Mouse (Mus musculus): ENCODE measurements around the gene Wnt1. TPM values are rescaled to one million over a fixed set of nuclear protein-coding genes. Genes with fewer than 3 reads are reported as not detected.

Gene Wnt1
- total RNA-seq, 2 experiments from 2014 or later, result not detected

DNA sequence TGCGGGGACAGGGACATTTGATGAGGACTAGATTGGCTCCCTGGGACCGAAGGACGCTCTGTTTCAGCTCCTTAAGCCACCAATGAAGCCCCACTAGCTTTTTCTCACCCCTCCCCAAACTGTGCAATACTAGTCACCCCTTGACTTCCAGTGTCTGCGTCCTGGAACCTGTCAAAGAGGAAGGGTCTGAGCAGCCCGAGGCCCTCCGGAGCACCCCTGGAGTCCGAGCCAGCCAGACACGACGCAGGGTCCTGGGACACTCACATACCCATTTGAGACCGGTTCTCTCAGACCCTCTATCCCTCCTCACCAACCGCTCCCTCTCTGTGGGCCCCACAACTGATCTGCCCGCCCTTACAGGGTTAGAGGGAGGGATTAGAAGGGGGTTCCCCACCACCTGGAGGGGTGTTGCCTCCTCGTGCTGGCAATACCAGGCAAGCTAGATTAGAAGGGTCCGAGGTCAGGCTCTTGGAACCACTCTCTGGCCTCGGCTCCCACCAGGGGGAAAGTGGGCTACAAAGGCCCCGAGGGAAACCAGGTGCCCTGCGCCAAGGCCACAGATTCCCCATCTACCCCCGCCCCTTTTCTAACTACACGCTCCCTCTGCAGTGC is 12.5 kb upstream of the Wnt1 start:
- intact Hi-C loops (cut with DNase I), result no loop called here
- DNase-seq, result no peak

DNA sequence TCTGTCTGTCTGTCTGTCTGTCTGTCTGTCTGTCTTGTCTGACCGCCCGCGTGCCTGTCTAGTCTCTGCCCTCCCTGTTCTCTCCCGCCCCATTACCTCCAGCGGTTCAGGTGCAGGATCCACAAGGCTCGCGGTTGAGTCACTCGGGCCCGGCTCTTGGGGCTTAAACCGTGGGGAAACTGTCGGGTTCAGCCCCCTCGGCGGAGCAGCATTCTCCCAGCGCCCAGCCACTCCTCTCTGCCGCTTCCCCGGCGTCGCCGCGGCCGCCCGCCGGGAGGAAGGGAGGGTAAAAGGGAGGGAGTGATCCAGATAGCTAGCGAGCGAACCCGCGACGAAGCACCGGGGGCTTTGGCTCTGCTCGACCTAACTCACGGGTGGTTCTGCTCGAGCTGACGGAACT is 11.9 kb upstream of the Wnt1 start, which contains the start of gene Wnt10b:
Wnt10b (minus strand) TSS at position 389 of the 400 bp plus-strand sequence.
- no peak for DNase-seq
- intact Hi-C loops (cut with DNase I), result no loop called here

DNA sequence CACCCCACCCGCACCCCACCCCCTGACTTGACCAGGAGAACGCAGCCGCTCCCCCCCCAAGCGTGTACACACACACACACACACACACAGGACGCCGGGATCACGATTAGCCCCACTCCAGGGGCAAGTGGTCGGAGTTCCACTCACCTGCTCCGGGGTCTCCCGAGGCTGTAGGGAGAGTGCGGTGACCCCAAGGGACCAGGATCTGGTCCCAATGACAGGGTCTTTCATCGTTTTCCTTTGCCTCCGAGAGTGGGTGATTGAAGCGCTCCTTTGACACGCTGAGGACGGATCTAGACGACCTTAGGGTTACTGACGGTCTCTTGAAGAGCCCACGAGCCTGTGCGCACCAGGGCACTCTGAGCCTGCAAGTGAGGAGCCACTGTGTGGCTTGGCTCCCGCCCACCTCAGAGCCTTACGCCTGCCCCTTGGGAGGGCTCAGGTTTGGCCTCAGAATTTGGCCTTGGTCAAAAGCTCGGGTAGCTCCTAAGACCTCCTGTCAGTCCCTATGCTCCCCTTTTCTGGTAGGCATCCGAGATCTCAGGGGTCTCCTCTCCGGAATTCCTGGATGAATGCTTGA is 11.4 kb upstream of the Wnt1 start:
- intact Hi-C loops (cut with DNase I), result no loop called here
- no peak for DNase-seq

DNA sequence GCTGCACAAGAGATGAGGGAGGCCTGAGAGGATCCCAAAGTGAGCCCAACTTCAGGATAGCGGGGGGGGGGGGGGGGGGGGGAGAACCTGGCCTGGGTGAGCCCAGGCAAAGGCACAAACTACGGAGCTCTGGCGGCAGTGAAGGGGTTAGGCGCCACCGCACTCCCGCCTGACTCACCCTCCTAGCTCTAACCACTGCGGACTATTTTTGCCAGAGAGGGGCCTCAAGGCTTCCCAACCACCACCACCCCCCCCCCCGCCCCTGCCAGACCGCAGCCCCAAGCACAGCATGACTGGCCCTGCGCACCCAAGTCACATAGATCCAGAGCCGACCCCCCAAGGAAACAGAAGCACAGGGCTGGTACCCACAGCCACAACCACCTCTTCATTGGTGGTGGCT is 10.9 kb upstream of the Wnt1 start:
- DNase-seq, result no peak
- intact Hi-C loops (cut with DNase I), result no loop called here

DNA sequence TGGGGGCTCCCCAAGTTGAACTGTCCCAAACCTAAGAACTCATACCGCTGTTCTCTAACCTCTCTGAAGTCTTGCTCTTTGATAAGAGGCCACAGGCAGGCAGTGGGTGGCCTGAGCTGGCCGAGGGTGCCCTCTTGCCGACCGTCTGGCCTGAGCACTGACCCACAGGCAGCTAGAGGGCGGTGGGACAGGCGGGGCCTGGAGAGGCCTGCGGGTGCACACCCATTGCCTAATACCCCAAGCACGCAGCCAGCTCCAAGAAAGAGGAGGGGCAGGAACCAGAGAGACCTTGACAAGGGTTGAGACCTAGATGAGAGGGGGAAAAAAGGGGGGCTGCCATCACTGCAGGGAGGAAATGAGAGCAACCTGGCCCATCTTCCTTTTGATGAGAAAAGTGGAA is 9.6 kb upstream of the Wnt1 start:
- peak in 1 of 2 experiments; percentile 36 for DNase-seq
- intact Hi-C loops (cut with DNase I), result no loop called here

DNA sequence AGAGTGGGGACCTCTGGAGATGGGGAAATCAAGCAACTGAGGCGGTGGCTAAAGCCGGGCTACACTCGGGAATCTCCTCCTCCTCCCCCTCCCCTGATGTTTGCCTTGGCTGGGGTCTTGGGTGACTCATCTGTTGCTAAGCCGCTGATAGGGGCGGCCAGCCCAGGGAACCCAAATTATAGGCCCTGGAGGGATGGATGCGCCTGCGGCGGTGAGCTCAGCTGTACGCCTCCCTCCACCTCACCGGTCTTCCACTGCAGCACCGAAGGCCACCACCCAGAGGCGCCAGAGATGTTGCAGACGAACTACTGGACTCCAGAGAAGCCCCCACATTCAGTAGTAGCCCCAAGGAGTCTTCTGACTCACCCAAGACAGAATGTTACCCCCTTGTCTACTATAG is 9.1 kb upstream of the Wnt1 start:
- DNase-seq, result peak; percentile 53 to 61
- intact Hi-C loops (cut with DNase I), result no loop called here

DNA sequence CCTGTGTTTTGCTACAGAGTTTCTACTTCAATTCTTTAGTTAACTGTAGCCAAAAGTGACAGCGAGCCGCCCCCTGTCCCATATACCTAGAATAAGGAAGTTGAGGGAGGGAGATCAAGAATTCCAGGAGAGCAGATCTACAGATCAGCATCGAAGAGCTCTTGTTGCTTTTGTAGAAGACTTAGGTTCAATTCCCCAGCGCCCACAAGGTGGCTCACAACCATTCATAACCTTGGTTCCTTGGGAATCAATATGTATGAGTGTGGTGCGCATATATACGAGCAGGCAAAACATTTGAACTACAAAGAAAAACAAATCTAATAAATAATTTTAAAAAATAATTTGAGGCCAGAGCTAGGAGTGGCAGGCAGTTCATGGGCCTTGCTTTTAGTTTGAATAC is 8.5 kb upstream of the Wnt1 start:
- intact Hi-C loops (cut with DNase I), result no loop called here
- no peak for DNase-seq

DNA sequence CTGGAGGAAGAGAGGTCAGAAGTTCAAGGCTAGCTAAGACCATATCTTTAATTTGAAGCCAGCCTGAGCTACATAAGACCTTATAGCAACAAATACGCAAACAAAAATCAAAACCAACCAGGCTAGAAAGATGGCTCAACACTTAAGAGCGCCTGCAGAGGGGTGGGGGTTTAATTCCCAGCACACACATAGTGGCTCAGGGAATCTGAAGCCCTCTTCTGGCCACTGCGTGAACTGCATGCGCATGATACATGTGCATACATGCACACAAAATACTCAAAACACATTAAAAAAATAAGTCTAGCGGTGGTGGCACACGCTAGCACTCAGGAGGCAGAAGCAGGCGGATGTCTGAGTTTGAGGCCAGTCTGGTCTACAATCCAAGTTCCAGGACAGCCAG is 3.9 kb upstream of the Wnt1 start:
- intact Hi-C loops (cut with DNase I), result no loop called here

DNA sequence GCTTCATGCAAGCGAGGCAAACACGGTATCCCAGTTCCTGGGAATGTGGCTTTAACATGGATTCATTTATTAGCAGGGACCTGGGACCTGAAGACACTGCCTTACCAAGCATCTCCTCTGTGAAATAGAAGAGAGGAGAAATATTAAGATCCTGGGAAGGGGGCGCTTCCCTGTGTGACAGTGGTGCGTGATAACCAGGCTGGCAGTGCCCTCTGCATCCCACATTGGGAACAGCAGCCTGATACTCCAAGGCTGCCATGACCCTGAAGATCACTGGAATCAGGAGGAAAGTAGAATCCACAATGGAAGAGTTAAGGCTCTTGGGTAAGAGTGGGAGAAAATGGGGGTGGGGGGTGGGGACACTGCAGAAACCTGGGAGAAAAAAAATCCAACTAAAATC is 1.7 kb upstream of the Wnt1 start:
- no peak for DNase-seq
- intact Hi-C loops (cut with DNase I), result no loop called here

More for the DNA sequence above, 3.9 kb upstream of the Wnt1 start:
- no peak for DNase-seq

DNA sequence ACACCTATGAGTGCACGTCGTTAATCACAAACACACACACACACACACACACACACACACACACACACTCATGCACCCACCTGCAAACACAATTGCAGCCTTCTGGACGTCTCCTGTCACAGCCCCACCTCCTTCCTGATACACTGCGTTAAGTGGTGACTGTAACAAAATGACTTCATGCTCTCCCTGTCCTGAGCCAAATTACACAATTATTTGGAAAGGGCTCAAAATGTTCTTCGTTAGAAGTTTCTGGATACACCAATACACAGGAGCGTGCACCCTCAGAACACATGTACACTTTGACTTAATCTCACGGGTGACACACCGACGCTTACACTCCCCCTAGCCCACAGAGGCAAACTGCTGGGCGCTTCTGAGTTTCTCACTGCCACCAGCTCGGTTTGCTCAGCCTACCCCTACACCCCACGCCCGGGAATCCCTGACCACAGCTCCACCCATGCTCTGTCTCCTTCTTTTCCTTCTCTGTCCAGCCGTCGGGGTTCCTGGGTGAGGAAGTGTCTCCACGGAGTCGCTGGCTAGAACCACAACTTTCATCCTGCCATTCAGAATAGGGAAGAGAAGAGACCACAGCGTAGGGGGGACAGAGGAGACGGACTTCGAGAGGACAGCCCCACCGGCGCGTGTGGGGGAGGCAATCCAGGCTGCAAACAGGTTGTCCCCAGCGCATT is 541 bp upstream of the Wnt1 start:
- intact Hi-C loops (cut with DNase I), result no loop called here
- DNase-seq, result peak in 1 of 2 experiments; percentile 7

DNA sequence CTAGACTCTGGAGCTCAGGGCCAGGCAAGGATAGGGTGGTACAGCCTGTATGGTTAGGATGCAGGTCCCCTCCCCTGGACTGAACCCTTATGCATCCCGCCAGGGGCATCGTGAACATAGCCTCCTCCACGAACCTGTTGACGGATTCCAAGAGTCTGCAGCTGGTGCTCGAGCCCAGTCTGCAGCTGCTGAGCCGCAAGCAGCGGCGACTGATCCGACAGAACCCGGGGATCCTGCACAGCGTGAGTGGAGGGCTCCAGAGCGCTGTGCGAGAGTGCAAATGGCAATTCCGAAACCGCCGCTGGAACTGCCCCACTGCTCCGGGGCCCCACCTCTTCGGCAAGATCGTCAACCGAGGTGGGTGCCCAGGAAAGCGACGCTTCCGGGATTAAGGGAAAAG is 1.1 kb downstream of the Wnt1 start:
- DNase-seq, result peak in 1 of 2 experiments; percentile 9
- intact Hi-C loops (cut with DNase I), result loop anchor here (5.0 kb wide), 1 partner anchor 78 kb away; no protein-coding TSS in a partner anchor

DNA sequence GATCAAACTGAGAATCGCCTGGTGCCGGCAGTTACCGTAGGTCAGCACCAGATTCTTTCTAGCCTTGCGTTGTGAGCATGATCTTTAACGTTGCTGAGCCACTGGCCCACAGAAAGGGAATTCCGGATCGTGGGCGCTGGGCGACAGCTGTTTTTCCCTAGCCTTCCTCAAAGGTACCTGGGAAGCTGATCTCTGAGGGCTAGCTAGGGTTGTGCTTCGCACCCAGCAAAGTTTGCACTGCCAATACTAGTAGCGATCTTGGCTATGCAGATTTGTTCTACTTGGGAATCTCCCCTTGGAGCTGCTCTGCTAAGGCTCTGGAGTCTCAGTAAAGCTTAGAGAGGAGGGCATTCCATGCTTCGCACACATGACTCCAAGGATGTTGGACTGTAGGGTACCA is 1.6 kb downstream of the Wnt1 start:
- no peak for DNase-seq
- intact Hi-C loops (cut with DNase I), result loop anchor here (5.0 kb wide), 1 partner anchor 79 kb away; no protein-coding TSS in a partner anchor

DNA sequence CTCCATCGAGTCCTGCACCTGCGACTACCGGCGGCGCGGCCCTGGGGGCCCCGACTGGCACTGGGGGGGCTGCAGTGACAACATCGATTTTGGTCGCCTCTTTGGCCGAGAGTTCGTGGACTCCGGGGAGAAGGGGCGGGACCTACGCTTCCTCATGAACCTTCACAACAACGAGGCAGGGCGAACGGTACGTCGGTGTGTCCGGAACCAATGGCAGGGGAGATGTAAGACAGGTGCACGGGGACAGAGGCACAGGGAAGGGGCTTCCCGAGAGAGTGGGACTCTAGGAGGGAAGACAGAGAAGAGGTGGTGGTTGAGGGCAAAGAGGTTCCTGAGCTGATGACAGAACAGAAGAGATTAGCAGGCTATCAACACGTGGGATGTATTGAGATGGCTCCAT is 2.1 kb downstream of the Wnt1 start:
- no peak for DNase-seq
- intact Hi-C loops (cut with DNase I), result loop anchor here (5.0 kb wide), 1 partner anchor 79 kb away; no protein-coding TSS in a partner anchor

DNA sequence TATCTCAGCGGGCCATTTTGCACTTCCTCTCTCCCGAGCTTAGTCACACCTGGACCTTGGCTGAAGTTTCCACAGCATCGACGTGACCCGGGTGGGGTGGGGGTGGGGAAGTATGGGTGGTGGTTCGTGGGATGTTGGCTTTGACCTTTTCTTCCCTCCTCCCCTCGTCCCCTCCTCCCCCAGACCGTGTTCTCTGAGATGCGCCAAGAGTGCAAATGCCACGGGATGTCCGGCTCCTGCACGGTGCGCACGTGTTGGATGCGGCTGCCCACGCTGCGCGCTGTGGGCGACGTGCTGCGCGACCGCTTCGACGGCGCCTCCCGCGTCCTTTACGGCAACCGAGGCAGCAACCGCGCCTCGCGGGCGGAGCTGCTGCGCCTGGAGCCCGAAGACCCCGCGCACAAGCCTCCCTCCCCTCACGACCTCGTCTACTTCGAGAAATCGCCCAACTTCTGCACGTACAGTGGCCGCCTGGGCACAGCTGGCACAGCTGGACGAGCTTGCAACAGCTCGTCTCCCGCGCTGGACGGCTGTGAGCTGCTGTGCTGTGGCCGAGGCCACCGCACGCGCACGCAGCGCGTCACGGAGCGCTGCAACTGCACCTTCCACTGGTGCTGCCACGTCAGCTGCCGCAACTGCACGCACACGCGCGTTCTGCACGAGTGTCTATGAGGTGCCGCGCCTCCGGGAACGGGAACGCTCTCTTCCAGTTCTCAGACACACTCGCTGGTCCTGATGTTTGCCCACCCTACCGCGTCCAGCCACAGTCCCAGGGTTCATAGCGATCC is 2.8 kb downstream of the Wnt1 start:
- no peak for DNase-seq
- intact Hi-C loops (cut with DNase I), result loop anchor here (5.0 kb wide), 1 partner anchor 80 kb away; no protein-coding TSS in a partner anchor

DNA sequence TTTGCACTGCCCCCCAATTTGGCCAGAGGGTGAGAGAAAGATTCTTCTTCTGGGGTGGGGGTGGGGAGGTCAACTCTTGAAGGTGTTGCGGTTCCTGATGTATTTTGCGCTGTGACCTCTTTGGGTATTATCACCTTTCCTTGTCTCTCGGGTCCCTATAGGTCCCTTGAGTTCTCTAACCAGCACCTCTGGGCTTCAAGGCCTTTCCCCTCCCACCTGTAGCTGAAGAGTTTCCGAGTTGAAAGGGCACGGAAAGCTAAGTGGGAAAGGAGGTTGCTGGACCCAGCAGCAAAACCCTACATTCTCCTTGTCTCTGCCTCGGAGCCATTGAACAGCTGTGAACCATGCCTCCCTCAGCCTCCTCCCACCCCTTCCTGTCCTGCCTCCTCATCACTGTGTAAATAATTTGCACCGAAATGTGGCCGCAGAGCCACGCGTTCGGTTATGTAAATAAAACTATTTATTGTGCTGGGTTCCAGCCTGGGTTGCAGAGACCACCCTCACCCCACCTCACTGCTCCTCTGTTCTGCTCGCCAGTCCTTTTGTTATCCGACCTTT is 3.6 kb downstream of the Wnt1 start:
- intact Hi-C loops (cut with DNase I), result loop anchor here (5.0 kb wide), 1 partner anchor 81 kb away; no protein-coding TSS in a partner anchor
- no peak for DNase-seq

DNA sequence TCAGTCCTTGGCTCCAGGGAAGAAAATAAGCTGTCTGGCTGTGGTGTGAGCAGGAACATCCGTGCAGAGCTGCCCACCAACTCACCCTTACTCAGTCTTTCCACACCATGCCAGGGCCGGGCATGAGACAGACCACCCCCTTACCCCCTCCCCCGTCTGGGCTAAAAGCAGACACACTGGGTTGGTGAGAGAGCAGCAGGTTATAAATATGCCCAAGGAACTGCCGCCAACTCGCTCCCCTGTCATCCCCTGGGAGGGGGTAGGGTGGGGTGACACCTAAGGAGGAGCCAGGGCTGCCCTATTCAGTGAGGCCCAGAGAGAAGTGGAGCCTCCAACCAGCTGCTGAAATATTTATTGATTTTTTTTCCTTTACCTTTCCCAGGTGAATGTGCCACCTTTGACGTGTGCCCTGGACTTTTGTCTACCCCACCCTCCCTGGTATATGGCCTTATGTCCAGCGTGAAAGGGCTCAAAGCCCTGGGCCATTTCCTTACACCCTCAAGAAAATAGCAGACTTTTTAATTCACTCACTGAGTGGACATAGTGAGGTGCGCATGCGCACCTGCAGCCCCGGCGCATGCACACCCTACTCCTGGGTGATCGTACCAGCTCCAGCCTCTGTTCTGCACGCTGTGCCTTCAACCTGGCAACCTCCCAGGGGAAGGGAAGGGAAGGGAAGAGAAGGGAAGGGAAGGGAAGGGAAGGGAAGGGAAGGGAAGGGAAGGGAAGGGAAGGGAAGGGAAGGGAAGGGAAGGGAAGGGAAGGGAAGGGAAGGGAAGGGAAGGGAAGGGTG is 7.3 kb downstream of the Wnt1 start:
- intact Hi-C loops (cut with DNase I), result no loop called here
- DNase-seq, result no peak

DNA sequence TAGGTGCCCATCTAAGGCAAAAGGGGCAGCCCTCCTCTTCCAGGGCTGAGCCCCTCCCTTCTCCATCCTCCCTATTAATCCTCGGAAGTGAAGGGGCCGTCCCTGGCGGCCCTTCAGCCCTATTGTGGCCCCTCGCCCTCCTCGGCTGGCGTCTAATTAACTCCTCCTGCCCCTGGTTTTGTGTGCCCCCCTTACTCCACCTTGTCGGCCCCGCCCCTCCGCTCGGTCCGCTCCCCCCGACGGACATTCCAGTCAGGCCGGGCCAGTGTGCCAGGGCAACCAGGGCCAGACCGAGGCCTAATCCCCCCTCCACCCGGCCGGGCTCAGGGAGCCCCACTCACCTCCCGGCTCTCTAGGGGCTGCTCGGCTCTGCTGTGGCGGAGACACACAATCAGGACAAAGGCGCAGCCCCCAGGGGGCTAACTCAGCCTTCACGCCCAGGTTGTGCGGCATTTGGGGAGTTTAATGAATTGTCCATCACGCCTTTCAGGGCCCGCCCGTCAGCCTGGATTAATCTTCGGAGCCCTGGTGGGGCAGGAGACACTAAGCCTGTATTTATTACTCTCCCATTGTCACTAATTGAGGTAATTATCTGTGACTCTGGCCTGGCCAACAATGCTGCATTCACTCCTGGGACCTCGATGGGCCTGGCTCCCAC is 8.3 kb downstream of the Wnt1 start:
- intact Hi-C loops (cut with DNase I), result loop anchor here (2.0 kb wide), 1 partner anchor 133 kb away; no protein-coding TSS in a partner anchor

DNA sequence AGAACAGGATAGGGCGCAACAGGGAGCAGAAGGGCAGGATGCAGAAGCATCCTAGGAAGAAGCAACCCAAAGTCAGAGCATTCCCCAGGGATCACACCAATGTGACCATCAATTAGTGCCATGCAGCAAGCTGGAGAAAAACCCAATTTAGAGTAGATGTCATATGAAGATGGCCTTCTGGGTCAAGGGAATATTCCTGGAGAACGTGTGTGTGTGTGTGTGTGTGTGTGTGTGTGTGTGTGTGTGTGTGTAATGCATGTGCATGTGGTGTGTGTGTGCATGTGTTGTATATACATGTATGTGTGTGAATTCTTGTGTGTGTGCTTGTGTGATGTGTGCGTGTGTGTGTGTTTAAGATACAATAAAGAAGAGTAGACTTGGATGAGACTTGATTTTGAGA is 9.2 kb downstream of the Wnt1 start:
- intact Hi-C loops (cut with DNase I), result loop anchor here (2.0 kb wide), 1 partner anchor 134 kb away; no protein-coding TSS in a partner anchor
- no peak for DNase-seq

More for the DNA sequence above, 8.3 kb downstream of the Wnt1 start:
- DNase-seq, result no peak

DNA sequence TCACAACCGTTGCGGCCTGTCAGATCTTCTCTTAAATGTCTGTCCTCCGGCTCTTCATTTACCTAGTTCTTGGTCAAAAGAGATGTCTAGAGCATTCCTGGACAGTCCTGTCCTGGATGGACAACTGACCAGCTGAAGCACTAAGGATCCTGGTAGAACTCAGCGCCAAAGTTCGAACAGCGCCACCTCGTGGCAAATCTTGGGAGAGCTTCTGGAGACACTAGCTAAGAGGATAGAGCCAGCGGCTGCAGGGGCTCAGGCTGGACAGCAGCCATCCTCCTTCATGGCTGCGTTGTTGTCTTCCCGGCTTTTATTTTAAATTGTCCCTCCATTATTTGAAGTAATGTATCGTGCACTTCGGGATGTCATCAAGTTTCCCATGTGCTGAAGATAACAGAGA is 9.7 kb downstream of the Wnt1 start:
- intact Hi-C loops (cut with DNase I), result loop anchor here (2.0 kb wide), 1 partner anchor 135 kb away; no protein-coding TSS in a partner anchor
- DNase-seq, result peak; percentile 78 to 89

Data from heart, postnatal 36 days (tissue).